Mouse (Mus musculus): ENCODE measurements around the gene Tecta. TPM values are rescaled to one million over a fixed set of nuclear protein-coding genes. Genes with fewer than 3 reads are reported as not detected.

The Tecta gene
- polyA plus RNA-seq, 1 experiment, result 0.04 TPM

- H3K4me3 ChIP-seq (ENCODE audit: extremely low read depth, insufficient read depth, insufficient read length), result no peak overlapping the region
- TF ChIP-seq POLR2A (IDR thresholded peaks at IDR 0.05; ENCODE audit: low read depth, low read length), result no peak
- no peak for TF ChIP-seq CTCF (IDR thresholded peaks at IDR 0.05; ENCODE audit: extremely low read depth, insufficient read depth, insufficient read length, insufficient replicate concordance)
- H3K4me1 ChIP-seq (ENCODE audit: control insufficient read depth, insufficient read depth, insufficient read length), result no peaks in the 10 kb centered on the region
- DNase-seq (ENCODE audit: low read depth in 1 of 2, low spot score in 2 of 2), result no peak
- WGBS, result 33% methylated on average over 11 of the region's 11 CpGs
- H3K27ac ChIP-seq (ENCODE audit: insufficient read depth, low read length), result no peak overlapping the region
- H3K36me3 ChIP-seq (ENCODE audit: control insufficient read depth, insufficient read depth, low read length), result no peaks in the 10 kb centered on the region
- H3K27me3 ChIP-seq (ENCODE audit: control insufficient read depth, insufficient read depth, low read length), result no peaks in the 10 kb centered on the region
These were observed 72.9 kb downstream of the Tecta start for GRCm38 (mm10) chr9:42326688-42327440.

- H3K4me1 ChIP-seq (ENCODE audit: control insufficient read depth, insufficient read depth, insufficient read length), result no peaks in the 10 kb centered on the region
- whole genome bisulfite sequencing, result 53% methylated on average over 29 of the region's 29 CpGs
- no peak for TF ChIP-seq POLR2A (IDR thresholded peaks at IDR 0.05; ENCODE audit: low read depth, low read length)
- TF ChIP-seq CTCF (IDR thresholded peaks at IDR 0.05; ENCODE audit: extremely low read depth, insufficient read depth, insufficient read length, insufficient replicate concordance), result no peak
- no peak overlapping the region for H3K4me3 ChIP-seq (ENCODE audit: extremely low read depth, insufficient read depth, insufficient read length)
- no peaks in the 10 kb centered on the region for H3K27me3 ChIP-seq (ENCODE audit: control insufficient read depth, insufficient read depth, low read length)
- H3K36me3 ChIP-seq (ENCODE audit: control insufficient read depth, insufficient read depth, low read length), result no peaks in the 10 kb centered on the region
- DNase-seq (ENCODE audit: low read depth in 1 of 2, low spot score in 2 of 2), result no peak
- H3K27ac ChIP-seq (ENCODE audit: insufficient read depth, low read length), result no peak overlapping the region
These were observed 74.9 kb downstream of the Tecta start for GRCm38 (mm10) chr9:42324640-42325394.

GRCm38 (mm10) chr9:42323238-42323637 is 76.5 kb downstream of the Tecta start:
- no peak overlapping the region for H3K27ac ChIP-seq (ENCODE audit: insufficient read depth, low read length)
- 89% methylated on average over 8 of the region's 8 CpGs for WGBS
- DNase-seq (ENCODE audit: low read depth in 1 of 2, low spot score in 2 of 2), result no peak
- no peak for TF ChIP-seq CTCF (IDR thresholded peaks at IDR 0.05; ENCODE audit: extremely low read depth, insufficient read depth, insufficient read length, insufficient replicate concordance)
- TF ChIP-seq POLR2A (IDR thresholded peaks at IDR 0.05; ENCODE audit: low read depth, low read length), result no peak
- no peaks in the 10 kb centered on the region for H3K36me3 ChIP-seq (ENCODE audit: control insufficient read depth, insufficient read depth, low read length)
- no peaks in the 10 kb centered on the region for H3K27me3 ChIP-seq (ENCODE audit: control insufficient read depth, insufficient read depth, low read length)
- H3K4me1 ChIP-seq (ENCODE audit: control insufficient read depth, insufficient read depth, insufficient read length), result no peaks in the 10 kb centered on the region
- H3K4me3 ChIP-seq (ENCODE audit: extremely low read depth, insufficient read depth, insufficient read length), result no peak overlapping the region

- WGBS, result 84% methylated on average over 2 of the region's 2 CpGs
- DNase-seq (ENCODE audit: low read depth in 1 of 2, low spot score in 2 of 2), result no peak
- no peak overlapping the region for H3K27ac ChIP-seq (ENCODE audit: insufficient read depth, low read length)
- no peaks in the 10 kb centered on the region for H3K36me3 ChIP-seq (ENCODE audit: control insufficient read depth, insufficient read depth, low read length)
- TF ChIP-seq POLR2A (IDR thresholded peaks at IDR 0.05; ENCODE audit: low read depth, low read length) (no peak), CTCF (IDR thresholded peaks at IDR 0.05; ENCODE audit: extremely low read depth, insufficient read depth, insufficient read length, insufficient replicate concordance) (no peak)
- H3K4me3 ChIP-seq (ENCODE audit: extremely low read depth, insufficient read depth, insufficient read length), result no peak overlapping the region
- no peaks in the 10 kb centered on the region for H3K4me1 ChIP-seq (ENCODE audit: control insufficient read depth, insufficient read depth, insufficient read length)
- H3K27me3 ChIP-seq (ENCODE audit: control insufficient read depth, insufficient read depth, low read length), result no peaks in the 10 kb centered on the region
These were observed 78.3 kb downstream of the Tecta start for GRCm38 (mm10) chr9:42321442-42321841.

- no peak for DNase-seq (ENCODE audit: low read depth in 1 of 2, low spot score in 2 of 2)
- Histone ChIP-seq H3K4me3 (ENCODE audit: extremely low read depth, insufficient read depth, insufficient read length) (no peak overlapping the region), H3K27ac (ENCODE audit: insufficient read depth, low read length) (no peak overlapping the region), H3K4me1 (ENCODE audit: control insufficient read depth, insufficient read depth, insufficient read length) (no peaks in the 10 kb centered on the region), H3K27me3 (ENCODE audit: control insufficient read depth, insufficient read depth, low read length) (no peaks in the 10 kb centered on the region), H3K36me3 (ENCODE audit: control insufficient read depth, insufficient read depth, low read length) (no peaks in the 10 kb centered on the region)
- no peak for TF ChIP-seq POLR2A (IDR thresholded peaks at IDR 0.05; ENCODE audit: low read depth, low read length)
- no peak for TF ChIP-seq CTCF (IDR thresholded peaks at IDR 0.05; ENCODE audit: extremely low read depth, insufficient read depth, insufficient read length, insufficient replicate concordance)
- WGBS, result 91% methylated on average over 7 of the region's 7 CpGs
These were observed 79.1 kb downstream of the Tecta start for GRCm38 (mm10) chr9:42320616-42321015.

- H3K27me3 ChIP-seq (ENCODE audit: control insufficient read depth, insufficient read depth, low read length), result no peaks in the 10 kb centered on the region
- no peak for TF ChIP-seq CTCF (IDR thresholded peaks at IDR 0.05; ENCODE audit: extremely low read depth, insufficient read depth, insufficient read length, insufficient replicate concordance)
- TF ChIP-seq POLR2A (IDR thresholded peaks at IDR 0.05; ENCODE audit: low read depth, low read length), result no peak
- WGBS, result 78% methylated on average over 9 of the region's 9 CpGs
- no peak overlapping the region for H3K4me3 ChIP-seq (ENCODE audit: extremely low read depth, insufficient read depth, insufficient read length)
- H3K36me3 ChIP-seq (ENCODE audit: control insufficient read depth, insufficient read depth, low read length), result no peaks in the 10 kb centered on the region
- no peaks in the 10 kb centered on the region for H3K4me1 ChIP-seq (ENCODE audit: control insufficient read depth, insufficient read depth, insufficient read length)
- no peak overlapping the region for H3K27ac ChIP-seq (ENCODE audit: insufficient read depth, low read length)
- no peak for DNase-seq (ENCODE audit: low read depth in 1 of 2, low spot score in 2 of 2)
These were observed 81.2 kb downstream of the Tecta start for GRCm38 (mm10) chr9:42318455-42318987.
